Mouse (Mus musculus): ENCODE data around the gene Anapc4. TPM values are rescaled to one million over a fixed set of nuclear protein-coding genes. Genes with fewer than 3 reads are reported as not detected.

The Anapc4 gene
- total RNA-seq (2021), result 69.7 and 77.1 TPM in 2 replicates
- long read RNA-seq, transcript Anapc4-201 (28 exons, 3,854 nt), result major isoform, 65 of 78 reads
- long read RNA-seq, partial matches to known transcripts, result 4 of 78 reads
- long read RNA-seq, other reads (novel, unspliced or antisense), result 8 of 78 reads

GRCm38 (mm10) chr5:52833761-52834274 lies at the start of gene Anapc4:
Anapc4 (plus strand) TSS chr5:52834012.
- DNase-seq, result peak; percentile 100

- DNase-seq, result peak; percentile 31
Observed at GRCm38 (mm10) chr5:52786556-52787322, 47.1 kb upstream of the Anapc4 start.

GRCm38 (mm10) chr5:52793230-52793629 lies 40.6 kb upstream of the Anapc4 start:
- no peak for DNase-seq

- DNase-seq, result no peak
Observed at GRCm38 (mm10) chr5:52794109-52794508, 39.7 kb upstream of the Anapc4 start.

GRCm38 (mm10) chr5:52799274-52799985 lies 34.4 kb upstream of the Anapc4 start:
- no peak for DNase-seq

GRCm38 (mm10) chr5:52805801-52806200 lies 28.0 kb upstream of the Anapc4 start:
- DNase-seq, result no peak

- DNase-seq, result no peak
Observed at GRCm38 (mm10) chr5:52806349-52806748, 27.5 kb upstream of the Anapc4 start.

- no peak for DNase-seq
Observed at GRCm38 (mm10) chr5:52807030-52807429, 26.8 kb upstream of the Anapc4 start.

- DNase-seq, result no peak
Observed at GRCm38 (mm10) chr5:52810446-52810845, 23.4 kb upstream of the Anapc4 start.

- DNase-seq, result no peak
Observed at GRCm38 (mm10) chr5:52811056-52811455, 22.8 kb upstream of the Anapc4 start.

- no peak for DNase-seq
Observed at GRCm38 (mm10) chr5:52812456-52812855, 21.4 kb upstream of the Anapc4 start.

- DNase-seq, result no peak
Observed at GRCm38 (mm10) chr5:52813312-52813711, 20.5 kb upstream of the Anapc4 start.

- no peak for DNase-seq
Observed at GRCm38 (mm10) chr5:52818676-52819075, 15.1 kb upstream of the Anapc4 start.

- peak; percentile 35 for DNase-seq
Observed at GRCm38 (mm10) chr5:52821691-52822090, 12.1 kb upstream of the Anapc4 start.

- no peak for DNase-seq
Observed at GRCm38 (mm10) chr5:52827923-52828322, 5.9 kb upstream of the Anapc4 start.

GRCm38 (mm10) chr5:52833005-52833404 lies 807 bp upstream of the Anapc4 start:
- DNase-seq, result no peak

GRCm38 (mm10) chr5:52834386-52834785 lies 574 bp downstream of the Anapc4 start:
- DNase-seq, result no peak

GRCm38 (mm10) chr5:52844319-52844718 lies 10.5 kb downstream of the Anapc4 start:
- no peak for DNase-seq

GRCm38 (mm10) chr5:52855727-52856126 lies 21.9 kb downstream of the Anapc4 start:
- DNase-seq, result no peak

GRCm38 (mm10) chr5:52864446-52864845 lies 30.6 kb downstream of the Anapc4 start:
- DNase-seq, result no peak

- peak; percentile 92 for DNase-seq
Observed at GRCm38 (mm10) chr5:52865825-52866224, 32.0 kb downstream of the Anapc4 start.

GRCm38 (mm10) chr5:52866361-52867155 lies 32.7 kb downstream of the Anapc4 start:
- peak; percentile 23 for DNase-seq
